ENCODE assay signal across 24 mouse cellular contexts in the genomic region with DNA sequence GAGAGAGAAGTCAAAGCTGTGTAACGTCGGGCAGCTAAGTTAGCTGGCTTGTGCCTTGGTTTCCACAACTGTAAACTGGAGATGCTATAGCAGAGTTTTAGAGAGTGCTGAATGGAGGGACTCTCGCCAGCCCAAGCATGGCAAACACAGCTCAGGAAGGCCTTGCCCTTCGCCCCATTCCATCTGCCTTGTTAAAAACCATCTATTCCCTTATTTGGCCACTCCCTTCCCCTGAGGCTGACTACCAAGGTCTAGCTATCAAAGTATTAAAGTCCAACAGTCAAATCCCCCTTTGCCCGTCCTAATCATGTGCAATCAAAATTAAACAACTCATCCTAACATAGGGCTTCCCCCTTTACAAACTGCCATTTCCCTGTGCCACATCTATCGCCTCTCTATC. TPM values are rescaled to one million over a fixed set of nuclear protein-coding genes. Genes with fewer than 3 reads are reported as not detected.
DNase-seq lines count a peak whose midpoint lies in the region; ATAC-seq and TF ChIP-seq lines count a peak whose summit lies in the region.
"Had no signal": no experiment of that assay in that cellular context is flagged by ENCODE, and none has a peak within 500 bp of the region (broad histone marks: within the 10 kb centered on the region; RNA-seq: fewer than 3 reads in every experiment).

No protein-coding gene starts in this region.

- H3K9ac ChIP-seq in kidney, embryonic 14.5 days (ENCODE audit: low read depth, low read length) = no peak overlapping the region
- H3K9ac ChIP-seq in kidney, embryonic 15.5 days = no peak overlapping the region
- no peak overlapping the region for H3K9ac ChIP-seq in liver, adult 2 months (ENCODE audit: low read depth, low read length)
- H3K9ac ChIP-seq in liver, embryonic 12.5 days = no peak overlapping the region
- H3K9ac ChIP-seq: embryonic facial prominence, embryonic 12.5 days; forebrain, embryonic 13.5 days; forebrain, embryonic 15.5 days had no signal

- peak; percentile 68 for DNase-seq in kidney, adult 2 months
- peak; percentile 16 to 50 for DNase-seq in kidney, postnatal 25 days
- peak; percentile 84 for DNase-seq in liver, adult 2 months (ENCODE audit: extremely low read depth, low read depth, low spot score)
- DNase-seq: adrenal gland, adult 8-10 months; adrenal gland, postnatal 14 days; adrenal gland, postnatal 36 days; B cell, adult 2 months; cerebellum, adult 11-12 months; cerebellum, adult 2 months; cerebellum, adult 9-10 months; cerebellum, postnatal 10 days; cerebellum, postnatal 25 days had no signal

- H3K9me3 ChIP-seq in kidney, embryonic 14.5 days (ENCODE audit: control insufficient read depth, low read length) = no peaks in the 10 kb centered on the region
- H3K9me3 ChIP-seq in kidney, embryonic 15.5 days (replicated peaks) = no peaks in the 10 kb centered on the region
- H3K9me3 ChIP-seq in liver, embryonic 12.5 days (replicated peaks) = no peaks in the 10 kb centered on the region
- H3K9me3 ChIP-seq: embryonic facial prominence, embryonic 10.5 days; embryonic facial prominence, embryonic 12.5 days; forebrain, embryonic 13.5 days; forebrain, embryonic 15.5 days; G1E had no signal

- peaks cover 3% of the 10 kb centered on the region for H3K36me3 ChIP-seq in kidney, adult 2 months (ENCODE audit: control insufficient read depth, insufficient read depth, low read length)
- peaks cover 88% of the 10 kb centered on the region for H3K36me3 ChIP-seq in kidney, embryonic 14.5 days (ENCODE audit: control insufficient read depth, insufficient read depth, low read length)
- H3K36me3 ChIP-seq in kidney, embryonic 15.5 days = peaks cover 94% of the 10 kb centered on the region
- peaks cover 57% of the 10 kb centered on the region for H3K36me3 ChIP-seq in liver, adult 2 months (ENCODE audit: control insufficient read depth, insufficient read depth, low read length)
- H3K36me3 ChIP-seq in liver, embryonic 12.5 days = peaks cover 78% of the 10 kb centered on the region

- peaks cover 25% of the 10 kb centered on the region; the same call in 1 of the 2 replicates for H3K4me1 ChIP-seq in kidney, adult 2 months (ENCODE audit: control insufficient read depth, insufficient read depth, low read length)
- H3K4me1 ChIP-seq in kidney, embryonic 14.5 days (ENCODE audit: control insufficient read depth, insufficient read depth, low read length) = no peaks in the 10 kb centered on the region
- H3K4me1 ChIP-seq in kidney, embryonic 15.5 days = no peaks in the 10 kb centered on the region
- H3K4me1 ChIP-seq in liver, adult 2 months (ENCODE audit: control insufficient read depth, insufficient read depth, low read length) = peaks cover 41% of the 10 kb centered on the region
- H3K4me1 ChIP-seq in liver, embryonic 12.5 days = peaks cover 7% of the 10 kb centered on the region; the same call in 1 of the 2 replicates
- H3K4me1 ChIP-seq: embryonic facial prominence, embryonic 10.5 days; embryonic facial prominence, embryonic 12.5 days; forebrain, embryonic 13.5 days; forebrain, embryonic 15.5 days had no signal

- TF ChIP-seq POLR2A in kidney, adult 2 months (IDR thresholded peaks at IDR 0.05; ENCODE audit: low read depth, low read length) = no peak
- TF ChIP-seq POLR2A in liver, adult 2 months (IDR thresholded peaks at IDR 0.05; ENCODE audit: extremely low read depth, insufficient read depth, low read length) = no peak

- WGBS in kidney, adult 2 months = 78% methylated on average over 6 of the region's 6 CpGs
- WGBS in kidney, embryonic 14.5 days = 91% methylated on average over 6 of the region's 6 CpGs
- WGBS in kidney, embryonic 15.5 days = 94% methylated on average over 6 of the region's 6 CpGs
- 51% methylated on average over 6 of the region's 6 CpGs for WGBS in liver, adult 2 months
- WGBS in liver, embryonic 12.5 days (ENCODE audit: insufficient replicate concordance) = 77% methylated on average over 6 of the region's 6 CpGs

- ATAC-seq in kidney, embryonic 14.5 days (ENCODE audit: low FRiP score, low TSS enrichment) = no peak
- ATAC-seq in kidney, embryonic 15.5 days (replicated peaks; ENCODE audit: low FRiP score) = no peak
- ATAC-seq in liver, embryonic 12.5 days = no peak
- ATAC-seq: activated CD4-positive, CD25-positive, alpha-beta regulatory T cell, adult 4 months; CD4-positive, CD25-positive, alpha-beta regulatory T cell, adult 4 months; Patski had no signal

- peak overlapping the region; percentile 40 for H3K27ac ChIP-seq in kidney, adult 2 months (ENCODE audit: insufficient read depth, low read depth, low read length)
- H3K27ac ChIP-seq in kidney, embryonic 14.5 days (ENCODE audit: low read depth, low read length) = no peak overlapping the region
- no peak overlapping the region for H3K27ac ChIP-seq in kidney, embryonic 15.5 days
- peak overlapping the region; percentile 72 for H3K27ac ChIP-seq in liver, adult 2 months (replicated peaks; ENCODE audit: insufficient read depth, low read depth, low read length)
- no peak overlapping the region for H3K27ac ChIP-seq in liver, embryonic 12.5 days
- H3K27ac ChIP-seq: embryonic facial prominence, embryonic 10.5 days; embryonic facial prominence, embryonic 12.5 days; forebrain, embryonic 13.5 days; forebrain, embryonic 15.5 days had no signal

- H3K79me2 ChIP-seq in liver, adult 2 months (ENCODE audit: control insufficient read depth, insufficient read depth, low read length) = no peaks in the 10 kb centered on the region

- TF ChIP-seq CTCF in kidney, adult 2 months (conservative IDR thresholded peaks at IDR 0.05; ENCODE audit: insufficient read depth, insufficient read length, low read depth, low read length) = no peak
- no peak for TF ChIP-seq CTCF in liver, adult 2 months (IDR thresholded peaks at IDR 0.05; ENCODE audit: low read depth, low read length)

- no peak overlapping the region for H3K4me2 ChIP-seq in kidney, embryonic 14.5 days (replicated peaks; ENCODE audit: low read depth, low read length)
- H3K4me2 ChIP-seq in kidney, embryonic 15.5 days = no peak overlapping the region
- H3K4me2 ChIP-seq in liver, embryonic 12.5 days = no peak overlapping the region
- H3K4me2 ChIP-seq: embryonic facial prominence, embryonic 12.5 days; forebrain, embryonic 13.5 days; forebrain, embryonic 15.5 days had no signal

- no peak overlapping the region for H3K4me3 ChIP-seq in kidney, adult 2 months (ENCODE audit: insufficient read depth, low read depth, low read length)
- H3K4me3 ChIP-seq in kidney, embryonic 14.5 days (ENCODE audit: low read length) = no peak overlapping the region
- H3K4me3 ChIP-seq in kidney, embryonic 15.5 days (replicated peaks) = no peak overlapping the region
- H3K4me3 ChIP-seq in liver, adult 2 months (ENCODE audit: insufficient read depth, low read depth, low read length) = no peak overlapping the region
- H3K4me3 ChIP-seq in liver, embryonic 12.5 days = no peak overlapping the region
- H3K4me3 ChIP-seq: embryonic facial prominence, embryonic 10.5 days; embryonic facial prominence, embryonic 12.5 days; forebrain, embryonic 13.5 days; forebrain, embryonic 15.5 days had no signal

- H3K27me3 ChIP-seq in kidney, adult 2 months (replicated peaks; ENCODE audit: control insufficient read depth, insufficient read depth, low read length) = no peaks in the 10 kb centered on the region
- no peaks in the 10 kb centered on the region for H3K27me3 ChIP-seq in kidney, embryonic 14.5 days (ENCODE audit: control insufficient read depth, insufficient read depth, low read length)
- no peaks in the 10 kb centered on the region for H3K27me3 ChIP-seq in kidney, embryonic 15.5 days
- H3K27me3 ChIP-seq in liver, adult 2 months (ENCODE audit: control insufficient read depth, insufficient read depth, low read length) = no peaks in the 10 kb centered on the region
- H3K27me3 ChIP-seq in liver, embryonic 12.5 days (replicated peaks) = no peaks in the 10 kb centered on the region
- H3K27me3 ChIP-seq: CH12.LX; embryonic facial prominence, embryonic 12.5 days; forebrain, embryonic 13.5 days; forebrain, embryonic 15.5 days; Patski had no signal

RNA-seq across cellular contexts. Expression of a gene that starts 40.9 kb away (rescaled TPM):
- 179 and 182 TPM in 2 replicates for polyA plus RNA-seq in kidney, adult 2 months (2012; rRNA removed)
- polyA plus RNA-seq in kidney, embryonic 14.5 days (2014; fragmentation: Nextera tagmentation; extraction: Ambion mirVana) = 32.6 and 72.8 TPM in 2 replicates
- polyA plus RNA-seq in kidney, embryonic 15.5 days (2015; fragmentation: Nextera tagmentation; extraction: Ambion mirVana) = 74.5 and 77.7 TPM in 2 replicates
- 173 and 178 TPM in 2 replicates for total RNA-seq in liver, adult 2 months (2014; rRNA removed)
- 112 and 125 TPM in 2 replicates for polyA plus RNA-seq in liver, adult 2 months (2012; rRNA removed)
- polyA plus RNA-seq in liver, embryonic 12.5 days (2016; fragmentation: Nextera tagmentation; extraction: Ambion mirVana) = 26.9 and 27.5 TPM in 2 replicates

RNA-seq across cellular contexts. Expression of a gene that starts 55.8 kb away (rescaled TPM):
- polyA plus RNA-seq in kidney, adult 2 months (2012; rRNA removed) = 14.5 and 19.4 TPM in 2 replicates
- 10.2 and 12.2 TPM in 2 replicates for polyA plus RNA-seq in kidney, embryonic 14.5 days (2014; fragmentation: Nextera tagmentation; extraction: Ambion mirVana)
- polyA plus RNA-seq in kidney, embryonic 15.5 days (2015; fragmentation: Nextera tagmentation; extraction: Ambion mirVana) = 8.2 and 11.4 TPM in 2 replicates
- 29.2 and 29.9 TPM in 2 replicates for total RNA-seq in liver, adult 2 months (2014; rRNA removed)
- 9.1 and 11.6 TPM in 2 replicates for polyA plus RNA-seq in liver, adult 2 months (2012; rRNA removed)
- 3.0 and 3.2 TPM in 2 replicates for polyA plus RNA-seq in liver, embryonic 12.5 days (2016; fragmentation: Nextera tagmentation; extraction: Ambion mirVana)

Comparison
In these comparisons a context has a peak if more than half of its experiments do, and no peak if none do; other contexts are left out.
1. H3K27ac ChIP-seq: peak in kidney, adult 2 months (single experiment) and liver, adult 2 months (single experiment); none in kidney, embryonic 14.5 days (single experiment), kidney, embryonic 15.5 days (single experiment) and liver, embryonic 12.5 days (single experiment).
2. DNase-seq: peak in every context shown above with its lines; median percentile 84 in liver, adult 2 months; 68 in kidney, adult 2 months; 33 in kidney, postnatal 25 days.